Comparison of ENCODE assay signal across 16 mouse cellular contexts in the genomic region with DNA sequence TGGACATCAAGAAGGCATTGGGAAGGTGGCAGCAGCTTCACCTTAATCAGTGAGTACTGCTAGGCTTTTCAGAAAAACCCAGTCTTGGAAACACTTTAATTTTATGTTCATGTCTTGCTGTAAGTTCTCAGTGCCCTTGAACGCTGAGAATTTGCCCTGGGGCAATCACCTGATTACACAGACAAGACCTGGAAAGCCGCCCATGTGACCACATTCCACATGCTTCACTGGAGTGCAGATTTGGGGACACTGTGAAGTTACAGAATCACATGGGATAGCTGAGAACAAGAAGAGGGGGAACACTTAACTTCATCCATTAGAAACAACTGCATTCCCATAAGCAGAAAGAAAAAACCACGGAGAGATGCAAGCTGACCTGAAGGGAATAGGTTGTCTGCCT.
DNase-seq lines count a peak whose midpoint lies in the region; ATAC-seq and TF ChIP-seq lines count a peak whose summit lies in the region.
"Had no signal": no experiment of that assay in that cellular context is flagged by ENCODE, and none has a peak within 500 bp of the region (broad histone marks: within the 10 kb centered on the region; RNA-seq: fewer than 3 reads in every experiment).

No protein-coding gene starts in this region.

- peak; percentile 29 to 34 for DNase-seq in heart, adult 18-20 months
- DNase-seq in heart, adult 9 months (ENCODE audit: low spot score in 2 of 2) = no peak
- DNase-seq in Patski (ENCODE audit: low read depth, low spot score) = peak; percentile 92
- no peak for DNase-seq in kidney, postnatal 0 days (ENCODE audit: low spot score)
- no peak for DNase-seq in yolk sac, embryonic 10.5 days (ENCODE audit: low spot score)
- DNase-seq in cerebellum, adult 9-11 months = no peak
- DNase-seq: adrenal gland, postnatal 25 days; cerebellum, adult 11-12 months; forebrain, postnatal 0 days; gastrocnemius, postnatal 36 days; liver, embryonic 13.5 days; lung, postnatal 36 days had no signal

- H3K4me1 ChIP-seq in heart, embryonic 16.5 days (ENCODE audit: control insufficient read depth, insufficient read depth, low read length) = peaks cover 2% of the 10 kb centered on the region; the same call in 1 of the 2 replicates
- no peaks in the 10 kb centered on the region for H3K4me1 ChIP-seq in kidney, postnatal 0 days (replicated peaks; ENCODE audit: insufficient read depth, low read length)
- no peaks in the 10 kb centered on the region for H3K4me1 ChIP-seq in midbrain, embryonic 13.5 days (replicated peaks)
- H3K4me1 ChIP-seq: liver, embryonic 13.5 days had no signal

- peak; percentile 78 for ATAC-seq in Patski
- ATAC-seq in heart, embryonic 16.5 days (replicated peaks; ENCODE audit: extremely low read depth, insufficient read depth, low FRiP score) = peak; percentile 75
- ATAC-seq in kidney, postnatal 0 days (replicated peaks; ENCODE audit: low FRiP score, low read depth) = peak; percentile 77
- no peak for ATAC-seq in midbrain, embryonic 13.5 days
- ATAC-seq: forebrain, postnatal 0 days had no signal

- in situ Hi-C loops in Patski (cut with MboI; ENCODE audit: low pct_unique_long_range_greater_than_20kb) = loop anchor here (5.0 kb wide), 1 partner anchor 405 kb away; no protein-coding TSS in a partner anchor

- no peaks in the 10 kb centered on the region for H3K27me3 ChIP-seq in Patski
- H3K27me3 ChIP-seq in heart, embryonic 16.5 days (ENCODE audit: control insufficient read depth, insufficient read depth, low read length) = no peaks in the 10 kb centered on the region
- no peaks in the 10 kb centered on the region for H3K27me3 ChIP-seq in kidney, postnatal 0 days (ENCODE audit: insufficient read depth, low read length)
- H3K27me3 ChIP-seq in midbrain, embryonic 13.5 days = no peaks in the 10 kb centered on the region
- H3K27me3 ChIP-seq: embryonic facial prominence, embryonic 13.5 days; liver, embryonic 13.5 days had no signal

- POLR2A ChIA-PET in Patski (lab: Charles Lee) = interaction anchor here (1.0 kb wide), 1 partner anchor 412 kb away, joined by 3 read pairs; no protein-coding TSS in a partner anchor

- TF ChIP-seq CTCF in Patski (IDR thresholded peaks at IDR 0.05) = no peak
- no peak for TF ChIP-seq CTCF in kidney, postnatal 0 days (IDR thresholded peaks at IDR 0.05; ENCODE audit: low read depth)

- no peak overlapping the region for H3K4me3 ChIP-seq in heart, embryonic 16.5 days (ENCODE audit: low read length)
- no peak overlapping the region for H3K4me3 ChIP-seq in kidney, postnatal 0 days (replicated peaks; ENCODE audit: low read depth, low read length)
- H3K4me3 ChIP-seq in midbrain, embryonic 13.5 days (replicated peaks) = no peak overlapping the region
- H3K4me3 ChIP-seq: embryonic facial prominence, embryonic 13.5 days; left cerebral cortex, adult 2 months; liver, embryonic 13.5 days had no signal

- H3K9me3 ChIP-seq in heart, embryonic 16.5 days (replicated peaks; ENCODE audit: control insufficient read depth, low read length) = no peaks in the 10 kb centered on the region
- no peaks in the 10 kb centered on the region for H3K9me3 ChIP-seq in kidney, postnatal 0 days (replicated peaks; ENCODE audit: low read length)
- H3K9me3 ChIP-seq in midbrain, embryonic 13.5 days = no peaks in the 10 kb centered on the region
- H3K9me3 ChIP-seq: embryonic facial prominence, embryonic 13.5 days; liver, embryonic 13.5 days had no signal

- 40% methylated on average over 3 of the region's 3 CpGs for WGBS in heart, embryonic 16.5 days
- WGBS in kidney, postnatal 0 days = 50% methylated on average over 3 of the region's 3 CpGs
- 84% methylated on average over 3 of the region's 3 CpGs for WGBS in midbrain, embryonic 13.5 days

- H3K27ac ChIP-seq in heart, embryonic 16.5 days (ENCODE audit: low read length) = peak overlapping the region; percentile 51
- 0 out of 2 replicates have a peak overlapping the region, but pooled peaks have one; percentile 13 for H3K27ac ChIP-seq in kidney, postnatal 0 days
- H3K27ac ChIP-seq in midbrain, embryonic 13.5 days = no peak overlapping the region
- H3K27ac ChIP-seq: embryonic facial prominence, embryonic 13.5 days; left cerebral cortex, adult 2 months; liver, embryonic 13.5 days had no signal

- no peak overlapping the region for H3K4me2 ChIP-seq in heart, embryonic 16.5 days (ENCODE audit: low read depth, low read length)
- H3K4me2 ChIP-seq in kidney, postnatal 0 days (ENCODE audit: low read length) = no peak overlapping the region
- H3K4me2 ChIP-seq in midbrain, embryonic 13.5 days (replicated peaks) = no peak overlapping the region
- H3K4me2 ChIP-seq: embryonic facial prominence, embryonic 13.5 days; liver, embryonic 13.5 days had no signal

- CTCF ChIA-PET in Patski (lab: Charles Lee) = interaction anchor here (0.8 to 2.3 kb wide), 5 partner anchors 10 to 614 kb away, joined by 3 to 7 read pairs (median 3); no protein-coding TSS in a partner anchor

- peaks cover 4% of the 10 kb centered on the region; the same call in 1 of the 2 replicates for H3K36me3 ChIP-seq in heart, embryonic 16.5 days (ENCODE audit: control insufficient read depth, insufficient read depth)
- H3K36me3 ChIP-seq in kidney, postnatal 0 days (ENCODE audit: insufficient read depth, low read length) = no peaks in the 10 kb centered on the region
- H3K36me3 ChIP-seq in midbrain, embryonic 13.5 days = no peaks in the 10 kb centered on the region
- H3K36me3 ChIP-seq: embryonic facial prominence, embryonic 13.5 days; liver, embryonic 13.5 days had no signal

- H3K9ac ChIP-seq in heart, embryonic 16.5 days (ENCODE audit: low read length) = no peak overlapping the region
- H3K9ac ChIP-seq in kidney, postnatal 0 days (ENCODE audit: low read depth, low read length) = no peak overlapping the region
- H3K9ac ChIP-seq in midbrain, embryonic 13.5 days (replicated peaks) = no peak overlapping the region
- H3K9ac ChIP-seq: embryonic facial prominence, embryonic 13.5 days; forebrain, postnatal 0 days; liver, embryonic 13.5 days had no signal

Comparison
In these comparisons a context has a peak if more than half of its experiments do, and no peak if none do; other contexts are left out.
1. DNase-seq: peak in heart, adult 18-20 months (2 of 2) and Patski (single experiment); none in heart, adult 9 months (0 of 2), kidney, postnatal 0 days (single experiment), yolk sac, embryonic 10.5 days (single experiment) and cerebellum, adult 9-11 months (single experiment).